Mouse (Mus musculus) kidney, adult 2 months (tissue): ENCODE measurements around the gene Ptpn4.

Experiments
- CTCF ChIP-seq: fragments of 200-500 bp; conservative IDR thresholded peaks from 2 replicates; pipeline ENCODE4 v1.5.1; 2011; ENCODE audit warnings: low read depth, mild to moderate bottlenecking, control low read depth, low read length, moderate library complexity, mixed read lengths; ENCODE audit not compliant: insufficient read depth, insufficient read length
- POLR2A ChIP-seq: fragments of 200-500 bp; IDR thresholded peaks from one replicate; pipeline ENCODE4 v1.6.1; 2011; ENCODE audit warnings: low read depth, low read length, control low read depth

DNA sequence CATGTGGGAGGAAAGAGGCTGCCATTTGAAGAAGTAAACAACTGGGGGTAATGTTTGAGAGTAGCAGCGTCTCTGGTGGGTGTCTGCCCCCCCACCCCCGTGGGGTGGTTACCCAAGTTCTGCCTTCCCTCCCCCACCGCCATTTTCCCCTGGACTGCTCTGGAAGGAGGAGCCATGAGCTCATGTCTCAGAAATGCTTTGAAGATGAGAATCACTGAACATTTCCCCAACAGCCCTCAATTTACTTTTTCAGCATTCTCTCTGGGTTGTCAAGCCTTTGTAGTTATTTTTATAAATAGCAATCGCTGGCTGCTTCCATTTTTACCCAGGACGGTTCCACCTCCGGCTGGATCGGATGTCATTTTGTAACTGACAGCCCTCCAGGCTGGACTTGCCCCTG is 48.9 kb upstream of the Ptpn4 start:
- TF ChIP-seq POLR2A = no peak
- TF ChIP-seq CTCF = no peak
